Mouse (Mus musculus) heart, embryonic 14.5 days (tissue): Measurements from ENCODE around the gene Tbc1d16. TPM values are rescaled to one million over a fixed set of nuclear protein-coding genes. Genes with fewer than 3 reads are reported as not detected.
A peak's percentile ranks its signal among the peaks of the same experiment; 100 is the strongest.
"Not testable (repeated sequence)": the region's sequence is repeated elsewhere in the genome, so short reads cannot be mapped to it uniquely, and the experiment has no call there.

Experiments
- ATAC-seq: fragments of 200-750 bp; cut with Nextera tagmentation; 2 replicates; pipeline ENCODE4 v1.8.0; 2017; ENCODE audit warnings: low read depth, moderate TSS enrichment; ENCODE audit not compliant: insufficient number of reproducible peaks, insufficient read depth, low FRiP score
- H3K27ac ChIP-seq, 2 experiments: fragments of 200-500 bp in 1 of 2; fragments of 300-500 bp in 1 of 2; sonication (generic) in 1 of 2; replicated peaks in 1 of 2; 2 replicates each; pipeline ENCODE4 v1.5.1; 2012 to 2014; ENCODE audit warnings: low read depth in 2 of 2, low read length in 2 of 2, control low read depth in 1 of 2, mild to moderate bottlenecking in 1 of 2, mixed read lengths in 1 of 2; ENCODE audit not compliant: control insufficient read depth in 1 of 2, insufficient read depth in 1 of 2
- H3K27me3 ChIP-seq: fragments of 300-500 bp; sonication (generic); 2 replicates; pipeline ENCODE4 v1.6.1; 2014; ENCODE audit warnings: mild to moderate bottlenecking, low read length, control low read depth; ENCODE audit not compliant: control insufficient read depth, insufficient read depth
- H3K36me3 ChIP-seq: fragments of 300-500 bp; sonication (generic); 2 replicates; pipeline ENCODE4 v1.6.1; 2014; ENCODE audit warnings: mild to moderate bottlenecking, control low read depth, low read length, mixed read lengths; ENCODE audit not compliant: control insufficient read depth, insufficient read depth
- H3K4me1 ChIP-seq, 2 experiments: fragments of 200-500 bp in 1 of 2; fragments of 300-500 bp in 1 of 2; sonication (generic) in 1 of 2; 2 replicates each; pipeline ENCODE4 v1.6.1; 2012 to 2014; ENCODE audit warnings: low read length in 2 of 2, control low read depth in 1 of 2, mixed read lengths in 1 of 2; ENCODE audit not compliant: control insufficient read depth in 2 of 2, insufficient read depth in 2 of 2
- H3K4me2 ChIP-seq: fragments of 300-500 bp; sonication (generic); 2 replicates; pipeline ENCODE4 v1.6.1; 2014; ENCODE audit warnings: mild to moderate bottlenecking, low read length
- H3K4me3 ChIP-seq, 2 experiments: fragments of 200-500 bp in 1 of 2; fragments of 300-500 bp in 1 of 2; sonication (generic) in 1 of 2; 2 replicates each; pipeline ENCODE4 v1.5.1; 2012 to 2014; ENCODE audit warnings: low read length in 2 of 2, mild to moderate bottlenecking in 2 of 2, control low read depth in 1 of 2, low read depth in 1 of 2, moderate library complexity in 1 of 2; ENCODE audit not compliant: control insufficient read depth in 1 of 2, insufficient read depth in 1 of 2
- H3K9ac ChIP-seq: fragments of 300-500 bp; sonication (generic); 2 replicates; pipeline ENCODE4 v1.6.1; 2014; ENCODE audit warnings: mild to moderate bottlenecking, low read length
- H3K9me3 ChIP-seq: fragments of 300-500 bp; sonication (generic); 2 replicates; pipeline ENCODE4 v1.6.1; 2016; ENCODE audit warnings: low read length, control low read depth; ENCODE audit not compliant: control insufficient read depth
- WGBS: fragments of 180-500 bp; shearing (Covaris S2); extraction: QIAGEN DNeasy Blood & Tissue Kit; methylation state at CpG from one replicate; pipeline ENCODE4 v1.1.7; 2014; 5-methylcytosine and 5-hydroxymethylcytosine counted together
- polyA plus RNA-seq: library from polyadenylated mRNA; unstranded; fragments of >200 nt; fragmentation: Nextera tagmentation; extraction: Ambion mirVana; gene quantifications from 2 replicates; pipeline ENCODE4 v1.2.1, GENCODE M21; 2014

Tbc1d16 gene
- polyA plus RNA-seq, 1 experiment from 2014 or later = 10.3 TPM

- ATAC-seq = no peak
- 25% methylated on average over 17 of the region's 17 CpGs for WGBS
- H3K4me1 ChIP-seq = peaks cover 3 to 12% of the 10 kb centered on the region in 2 experiments; a peak in 2 of 4 replicates
- H3K9ac ChIP-seq = no peak overlapping the region
- peaks cover 18% of the 10 kb centered on the region for H3K27me3 ChIP-seq
- H3K4me3 ChIP-seq = no peak overlapping the region
- no peaks in the 10 kb centered on the region for H3K9me3 ChIP-seq
- no peak overlapping the region for H3K27ac ChIP-seq
- H3K4me2 ChIP-seq = no peak overlapping the region
- H3K36me3 ChIP-seq = no peaks in the 10 kb centered on the region
These were observed 22.7 kb upstream of the Tbc1d16 start for GRCm38 (mm10) chr11:119250998-119251397.

- H3K36me3 ChIP-seq = no peaks in the 10 kb centered on the region
- H3K27me3 ChIP-seq = peaks cover 18% of the 10 kb centered on the region
- H3K4me3 ChIP-seq = no peak overlapping the region
- peaks cover 3 to 12% of the 10 kb centered on the region in 2 experiments; a peak in 2 of 4 replicates for H3K4me1 ChIP-seq
- 18% methylated on average over 6 of the region's 6 CpGs for WGBS
- H3K9ac ChIP-seq = no peak overlapping the region
- H3K9me3 ChIP-seq = no peaks in the 10 kb centered on the region
- ATAC-seq = 0 out of 2 replicates have a peak, but pooled peaks have one; percentile 38
- no peak overlapping the region for H3K4me2 ChIP-seq
- no peak overlapping the region for H3K27ac ChIP-seq
These were observed 20.7 kb upstream of the Tbc1d16 start for GRCm38 (mm10) chr11:119249011-119249410.

GRCm38 (mm10) chr11:119245543-119245942 lies 17.2 kb upstream of the Tbc1d16 start:
- not testable (repeated sequence) for H3K4me2 ChIP-seq, H3K9ac ChIP-seq, H3K9me3 ChIP-seq, H3K36me3 ChIP-seq, H3K4me1 ChIP-seq, H3K27me3 ChIP-seq, ATAC-seq, H3K27ac ChIP-seq, H3K4me3 ChIP-seq
- 95% methylated on average over 6 of the region's 6 CpGs for whole genome bisulfite sequencing

GRCm38 (mm10) chr11:119239480-119239879 lies 11.2 kb upstream of the Tbc1d16 start:
- H3K4me1 ChIP-seq = peaks cover 2 to 4% of the 10 kb centered on the region in 2 experiments; a peak in 2 of 4 replicates
- H3K4me2 ChIP-seq = no peak overlapping the region
- no peak overlapping the region for H3K27ac ChIP-seq
- H3K36me3 ChIP-seq = no peaks in the 10 kb centered on the region
- WGBS = 95% methylated on average over 12 of the region's 12 CpGs
- H3K4me3 ChIP-seq = no peak overlapping the region
- no peak for ATAC-seq
- H3K9me3 ChIP-seq = peaks cover 3% of the 10 kb centered on the region; the same call in 1 of the 2 replicates
- H3K9ac ChIP-seq = no peak overlapping the region
- H3K27me3 ChIP-seq = no peaks in the 10 kb centered on the region

- Histone ChIP-seq H3K27ac (no peak overlapping the region), H3K9ac (peak overlapping the region; percentile 57), H3K36me3 (no peaks in the 10 kb centered on the region), H3K4me2 (peak overlapping the region; percentile 71), H3K27me3 (no peaks in the 10 kb centered on the region), H3K4me3 (peak overlapping the region; percentile 32 to 33), H3K4me1 (peaks cover 2 to 4% of the 10 kb centered on the region in 2 experiments; a peak in 2 of 4 replicates), H3K9me3 (peaks cover 3% of the 10 kb centered on the region; the same call in 1 of the 2 replicates)
- ATAC-seq = peak; percentile 63; the same call in 1 of the 2 replicates
- 4% methylated on average over 11 of the region's 11 CpGs for WGBS
These were observed 10.0 kb upstream of the Tbc1d16 start for GRCm38 (mm10) chr11:119238305-119238721.

DNA sequence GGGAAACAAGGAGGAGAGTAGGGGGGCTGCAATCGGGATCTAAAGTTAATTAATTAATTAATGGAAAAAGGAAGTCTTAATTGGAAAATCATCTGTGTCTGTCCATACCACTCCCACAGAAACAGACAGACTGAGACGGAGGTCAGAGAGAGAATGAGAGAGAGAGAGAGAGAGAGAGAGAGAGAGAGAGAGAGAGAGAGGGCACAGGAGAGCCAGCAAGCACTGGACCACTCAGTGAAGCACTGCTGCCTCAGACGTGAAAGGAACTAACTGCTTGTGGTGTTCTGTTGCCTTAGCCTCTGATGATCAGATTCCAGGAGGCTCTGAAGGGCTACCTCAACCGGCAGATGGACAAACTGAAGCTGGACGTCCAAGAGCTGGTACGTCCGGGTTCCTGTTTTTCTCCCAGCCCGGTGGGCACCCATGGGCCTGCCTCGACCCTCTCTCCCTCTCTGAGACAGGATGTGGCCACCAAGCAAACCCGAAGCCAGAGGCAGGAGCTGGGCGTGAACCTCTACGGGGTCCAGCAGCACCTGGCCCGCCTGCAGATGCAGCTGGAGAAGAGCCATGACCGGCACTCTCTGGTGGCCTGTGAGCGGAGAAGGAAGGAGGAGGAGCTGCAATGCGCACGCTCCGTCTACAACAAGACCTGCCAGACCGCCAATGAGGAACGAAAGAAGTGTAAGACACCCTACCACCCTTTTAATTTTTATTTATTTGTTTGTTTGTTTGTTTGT lies 9.4 kb upstream of the Tbc1d16 start:
- Histone ChIP-seq H3K4me3 (peak overlapping the region; percentile 32 to 33), H3K9ac (0 out of 2 replicates have a peak overlapping the region, but pooled peaks have one; percentile 39), H3K27ac (0 out of 4 replicates have a peak overlapping the region, but pooled peaks of 1 of the 2 experiments have one; percentile 1)

DNA sequence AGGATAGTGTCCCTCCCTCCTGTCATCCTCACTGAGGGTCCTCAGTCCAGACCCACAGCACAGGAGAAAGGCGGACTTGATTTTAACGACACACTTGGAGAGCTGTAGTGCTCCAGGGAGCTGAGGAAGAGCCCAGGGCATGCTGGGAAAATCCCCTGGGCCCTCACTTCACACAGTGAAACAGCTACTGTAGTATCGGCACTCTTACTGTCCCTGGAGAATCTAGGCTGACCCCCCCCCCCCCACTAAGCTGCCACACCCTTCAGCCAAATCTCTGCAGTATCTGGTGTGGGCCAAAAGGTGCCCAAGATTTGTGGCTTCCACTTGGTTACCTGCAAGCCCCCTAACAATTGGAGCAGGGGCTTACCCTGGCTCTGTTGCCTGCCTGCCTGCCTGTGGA lies 8.7 kb upstream of the Tbc1d16 start:
- Histone ChIP-seq H3K27me3 (no peaks in the 10 kb centered on the region), H3K4me1 (peaks cover 2 to 4% of the 10 kb centered on the region in 2 experiments; a peak in 2 of 4 replicates), H3K27ac (no peak overlapping the region), H3K4me2 (no peak overlapping the region), H3K9me3 (peaks cover 3% of the 10 kb centered on the region; the same call in 1 of the 2 replicates), H3K36me3 (no peaks in the 10 kb centered on the region), H3K4me3 (no peak overlapping the region), H3K9ac (no peak overlapping the region)
- 54% methylated on average over 3 of the region's 3 CpGs for WGBS
- ATAC-seq = no peak

More for the DNA sequence above, 9.4 kb upstream of the Tbc1d16 start:
- WGBS = 24% methylated on average over 20 of the region's 20 CpGs
- no peaks in the 10 kb centered on the region for H3K27me3 ChIP-seq
- peak overlapping the region; percentile 71 for H3K4me2 ChIP-seq
- peaks cover 2 to 4% of the 10 kb centered on the region in 2 experiments; a peak in 2 of 4 replicates for H3K4me1 ChIP-seq
- ATAC-seq = 0 out of 2 replicates have a peak, but pooled peaks have one; percentile 37
- no peaks in the 10 kb centered on the region for H3K36me3 ChIP-seq
- peaks cover 3% of the 10 kb centered on the region; the same call in 1 of the 2 replicates for H3K9me3 ChIP-seq
